In the genomic region with DNA sequence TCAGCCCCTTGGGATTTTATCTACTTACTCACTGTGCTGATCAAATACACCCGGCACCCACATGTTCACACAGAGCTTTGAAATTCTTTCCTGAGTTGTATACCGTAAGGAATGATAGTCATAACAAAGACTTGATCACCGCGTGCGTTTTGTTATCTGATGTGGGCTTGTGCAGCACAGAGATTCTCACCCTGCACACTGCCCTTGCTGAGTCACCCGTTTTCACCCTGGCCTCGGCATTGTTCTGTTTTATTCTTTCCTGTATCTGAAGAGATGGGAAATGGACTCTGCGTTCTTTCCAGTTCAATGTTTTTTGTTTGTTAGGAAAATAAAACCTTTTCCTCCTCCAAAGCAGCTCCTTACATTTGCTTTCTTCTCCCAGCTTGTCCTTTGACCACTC, we compare ENCODE assay signal across 8 mouse cellular contexts. TPM values are rescaled to one million over a fixed set of nuclear protein-coding genes. Genes with fewer than 3 reads are reported as not detected.
DNase-seq lines count a peak whose midpoint lies in the region; ATAC-seq lines count a peak whose summit lies in the region.

No protein-coding gene starts in this region.

- 24% methylated on average over 8 of the region's 8 CpGs for WGBS in heart, embryonic 16.5 days
- 62% methylated on average over 8 of the region's 8 CpGs for WGBS in forebrain, embryonic 12.5 days
- 71% methylated on average over 8 of the region's 8 CpGs for WGBS in midbrain, embryonic 10.5 days

- peak overlapping the region; percentile 46; the same call in 1 of the 2 replicates for H3K4me2 ChIP-seq in heart, embryonic 16.5 days (ENCODE audit: low read depth, low read length)
- H3K4me2 ChIP-seq in forebrain, embryonic 12.5 days = peak overlapping the region; percentile 46

- H3K4me1 ChIP-seq in heart, embryonic 16.5 days (ENCODE audit: control insufficient read depth, insufficient read depth, low read length) = peaks cover 6% of the 10 kb centered on the region
- H3K4me1 ChIP-seq in forebrain, embryonic 12.5 days = no peaks in the 10 kb centered on the region; the same call in 1 of the 2 replicates
- peaks cover 12% of the 10 kb centered on the region for H3K4me1 ChIP-seq in midbrain, embryonic 10.5 days

- H3K27me3 ChIP-seq in heart, embryonic 16.5 days (ENCODE audit: control insufficient read depth, insufficient read depth, low read length) = no peaks in the 10 kb centered on the region
- no peaks in the 10 kb centered on the region for H3K27me3 ChIP-seq in forebrain, embryonic 12.5 days
- no peaks in the 10 kb centered on the region for H3K27me3 ChIP-seq in midbrain, embryonic 10.5 days (ENCODE audit: low read depth, poor library complexity, severe bottlenecking)

- intact Hi-C loops in heart, postnatal 14 days (cut with DNase I) = no loop called here

- no peak for ATAC-seq in heart, embryonic 16.5 days (replicated peaks; ENCODE audit: extremely low read depth, insufficient read depth, low FRiP score)
- ATAC-seq in forebrain, embryonic 12.5 days (ENCODE audit: low FRiP score) = no peak

- DNase-seq in heart, postnatal 14 days = no peak
- DNase-seq in CD4-positive, CD25-positive, alpha-beta regulatory T cell, adult 2 months (ENCODE audit: low read depth, low spot score) = peak; percentile 57
- no peak for DNase-seq in midbrain, embryonic 10.5 days (ENCODE audit: low spot score)
- no peak for DNase-seq in cerebellum, postnatal 25 days
- DNase-seq in frontal cortex, postnatal 25 days (ENCODE audit: low spot score in 2 of 2) = no peak
- no peak for DNase-seq in cerebellum, postnatal 10 days

- no peak overlapping the region for H3K27ac ChIP-seq in heart, embryonic 16.5 days (ENCODE audit: low read length)
- no peak overlapping the region for H3K27ac ChIP-seq in forebrain, embryonic 12.5 days
- H3K27ac ChIP-seq in midbrain, embryonic 10.5 days (replicated peaks) = peak overlapping the region; percentile 76; the same call in 1 of the 2 replicates

- H3K36me3 ChIP-seq in heart, embryonic 16.5 days (ENCODE audit: control insufficient read depth, insufficient read depth) = no peaks in the 10 kb centered on the region
- H3K36me3 ChIP-seq in forebrain, embryonic 12.5 days (replicated peaks) = no peaks in the 10 kb centered on the region
- H3K36me3 ChIP-seq in midbrain, embryonic 10.5 days = no peaks in the 10 kb centered on the region

- peak overlapping the region; percentile 13; the same call in 1 of the 2 replicates for H3K4me3 ChIP-seq in heart, embryonic 16.5 days (ENCODE audit: low read length)
- H3K4me3 ChIP-seq in forebrain, embryonic 12.5 days (replicated peaks) = no peak overlapping the region
- peak overlapping the region; percentile 31; the same call in 1 of the 2 replicates for H3K4me3 ChIP-seq in midbrain, embryonic 10.5 days

- H3K9ac ChIP-seq in heart, embryonic 16.5 days (ENCODE audit: low read length) = no peak overlapping the region
- no peak overlapping the region for H3K9ac ChIP-seq in forebrain, embryonic 12.5 days

- no peaks in the 10 kb centered on the region for H3K9me3 ChIP-seq in heart, embryonic 16.5 days (replicated peaks; ENCODE audit: control insufficient read depth, low read length)
- H3K9me3 ChIP-seq in forebrain, embryonic 12.5 days = no peaks in the 10 kb centered on the region
- no peaks in the 10 kb centered on the region for H3K9me3 ChIP-seq in midbrain, embryonic 10.5 days (replicated peaks)

RNA-seq across cellular contexts. Expression of gene Tmem94, which starts 18.5 kb away (rescaled TPM):
- polyA plus RNA-seq in heart, embryonic 16.5 days (2015; fragmentation: Nextera tagmentation; extraction: Ambion mirVana) = 36.8 and 43.1 TPM in 2 replicates
- total RNA-seq in heart, postnatal 14 days (2021) = 100 to 1,000 TPM; 103 to 111 TPM
- 39.0 and 45.2 TPM in 2 replicates for polyA plus RNA-seq in forebrain, embryonic 12.5 days (2016; fragmentation: Nextera tagmentation; extraction: Ambion mirVana)
- polyA plus RNA-seq in midbrain, embryonic 10.5 days (2016; fragmentation: Nextera tagmentation; extraction: Ambion mirVana) = 39.6 and 45.2 TPM in 2 replicates

RNA-seq across cellular contexts. Expression of gene Grb2, which starts 38.4 kb away (rescaled TPM):
- polyA plus RNA-seq in heart, embryonic 16.5 days (2015; fragmentation: Nextera tagmentation; extraction: Ambion mirVana) = 103 and 118 TPM in 2 replicates
- total RNA-seq in heart, postnatal 14 days (2021) = 100 to 1,000 TPM; 113 to 120 TPM
- polyA plus RNA-seq in forebrain, embryonic 12.5 days (2016; fragmentation: Nextera tagmentation; extraction: Ambion mirVana) = 124 and 137 TPM in 2 replicates
- 81.7 and 88.3 TPM in 2 replicates for polyA plus RNA-seq in midbrain, embryonic 10.5 days (2016; fragmentation: Nextera tagmentation; extraction: Ambion mirVana)
